Mouse (Mus musculus) liver, postnatal 0 days (tissue): Measurements from ENCODE around the gene Ntm. TPM values are rescaled to one million over a fixed set of nuclear protein-coding genes. Genes with fewer than 3 reads are reported as not detected.

Experiments used
- ATAC-seq: fragments of 200-750 bp; cut with Nextera tagmentation; 2 replicates; pipeline ENCODE4 v1.8.0; 2017; ENCODE audit warnings: mild to moderate bottlenecking, moderate library complexity
- DNase-seq: peaks from one replicate; pipeline ENCODE4 v3.0.0-alpha.2; 2016
- H3K27ac ChIP-seq: fragments of 300-500 bp; sonication (generic); 2 replicates; pipeline ENCODE4 v1.5.1; 2014; ENCODE audit warnings: antibody characterized with exemption, moderate library complexity, mild to moderate bottlenecking, low read depth
- H3K27me3 ChIP-seq: fragments of 300-500 bp; sonication (generic); 2 replicates; pipeline ENCODE4 v1.6.1; 2014; ENCODE audit warnings: low read length, control low read depth, mixed read lengths; ENCODE audit not compliant: insufficient read depth
- H3K36me3 ChIP-seq: fragments of 300-500 bp; sonication (generic); replicated peaks from 2 replicates; pipeline ENCODE4 v1.6.1; 2014; ENCODE audit warnings: mild to moderate bottlenecking, control low read depth, low read length, moderate library complexity, mixed read lengths; ENCODE audit not compliant: insufficient read depth
- H3K4me1 ChIP-seq: fragments of 300-500 bp; sonication (generic); 2 replicates; pipeline ENCODE4 v1.6.1; 2014; ENCODE audit warnings: antibody characterized with exemption, mild to moderate bottlenecking, control low read depth; ENCODE audit not compliant: insufficient read depth
- H3K4me2 ChIP-seq: fragments of 300-500 bp; sonication (generic); 2 replicates; pipeline ENCODE4 v1.6.1; 2014; ENCODE audit warnings: low read depth, mild to moderate bottlenecking, low read length, moderate library complexity, mixed read lengths
- H3K4me3 ChIP-seq: fragments of 300-500 bp; sonication (generic); 2 replicates; pipeline ENCODE4 v1.5.1; 2014; ENCODE audit warnings: low read depth, low read length
- H3K9ac ChIP-seq: fragments of 300-500 bp; sonication (generic); replicated peaks from 2 replicates; pipeline ENCODE4 v1.6.1; 2014; ENCODE audit warnings: mild to moderate bottlenecking, moderate library complexity
- H3K9me3 ChIP-seq: fragments of 300-500 bp; sonication (generic); 2 replicates; pipeline ENCODE4 v1.6.1; 2016; ENCODE audit warnings: mild to moderate bottlenecking, control low read depth, low read length, mixed read lengths
- CTCF ChIP-seq: sonication (generic); IDR thresholded peaks from 2 replicates; pipeline ENCODE4 v1.5.1; 2016; ENCODE audit warnings: antibody characterized with exemption, low read depth
- EP300 ChIP-seq: IDR thresholded peaks from 2 replicates; pipeline ENCODE4 v1.6.1; 2016; ENCODE audit warnings: antibody characterized with exemption, low read depth, mild to moderate bottlenecking
- WGBS: fragments of 180-500 bp; shearing (Covaris S2); extraction: QIAGEN DNeasy Blood & Tissue Kit; methylation state at CpG from one replicate; pipeline ENCODE4 v1.1.7; 2014; ENCODE audit not compliant: insufficient replicate concordance; 5-methylcytosine and 5-hydroxymethylcytosine counted together
- polyA plus RNA-seq: library from polyadenylated mRNA; unstranded; fragments of >200 nt; fragmentation: Nextera tagmentation; extraction: Ambion mirVana; gene quantifications from 2 replicates; pipeline ENCODE4 v1.2.1, GENCODE M21; 2015

Gene Ntm
- polyA plus RNA-seq, 1 experiment from 2014 or later = 1.00 TPM

- no peak for TF ChIP-seq CTCF
- TF ChIP-seq EP300 = no peak
- no peak for ATAC-seq
- Histone ChIP-seq H3K27me3 (no peaks in the 10 kb centered on the region), H3K9me3 (no peaks in the 10 kb centered on the region), H3K9ac (no peak overlapping the region), H3K4me2 (no peak overlapping the region), H3K27ac (no peak overlapping the region), H3K4me3 (no peak overlapping the region), H3K4me1 (no peaks in the 10 kb centered on the region), H3K36me3 (no peaks in the 10 kb centered on the region)
- 65% methylated on average over 14 of the region's 14 CpGs for WGBS
- DNase-seq = peak; percentile 7
Observed at GRCm38 (mm10) chr9:29653678-29654235, 309.2 kb downstream of the Ntm start.

GRCm38 (mm10) chr9:29652854-29653253 lies 310.1 kb downstream of the Ntm start:
- H3K9me3 ChIP-seq = no peaks in the 10 kb centered on the region
- no peaks in the 10 kb centered on the region for H3K4me1 ChIP-seq
- DNase-seq (peak; percentile 8), ATAC-seq (no peak)
- 74% methylated on average over 7 of the region's 7 CpGs for WGBS
- H3K36me3 ChIP-seq = no peaks in the 10 kb centered on the region
- no peak overlapping the region for H3K9ac ChIP-seq
- no peak overlapping the region for H3K27ac ChIP-seq
- no peak overlapping the region for H3K4me2 ChIP-seq
- no peak overlapping the region for H3K4me3 ChIP-seq
- TF ChIP-seq CTCF (no peak), EP300 (no peak)
- H3K27me3 ChIP-seq = no peaks in the 10 kb centered on the region

GRCm38 (mm10) chr9:29651856-29652255 lies 311.1 kb downstream of the Ntm start:
- DNase-seq (peak; percentile 9), ATAC-seq (no peak)
- Histone ChIP-seq H3K36me3 (no peaks in the 10 kb centered on the region), H3K27me3 (no peaks in the 10 kb centered on the region), H3K27ac (no peak overlapping the region), H3K4me3 (no peak overlapping the region), H3K4me2 (no peak overlapping the region), H3K9me3 (no peaks in the 10 kb centered on the region), H3K9ac (no peak overlapping the region), H3K4me1 (no peaks in the 10 kb centered on the region)
- WGBS = 49% methylated on average over 5 of the region's 5 CpGs
- TF ChIP-seq EP300 = no peak
- TF ChIP-seq CTCF = no peak

- H3K4me2 ChIP-seq = no peak overlapping the region
- H3K36me3 ChIP-seq = no peaks in the 10 kb centered on the region
- WGBS = 69% methylated on average over 4 of the region's 4 CpGs
- DNase-seq (no peak), ATAC-seq (no peak)
- TF ChIP-seq EP300 = no peak
- TF ChIP-seq CTCF = no peak
- H3K4me1 ChIP-seq = no peaks in the 10 kb centered on the region
- H3K27ac ChIP-seq = no peak overlapping the region
- no peaks in the 10 kb centered on the region for H3K9me3 ChIP-seq
- H3K9ac ChIP-seq = no peak overlapping the region
- H3K27me3 ChIP-seq = no peaks in the 10 kb centered on the region
- no peak overlapping the region for H3K4me3 ChIP-seq
Observed at GRCm38 (mm10) chr9:29651226-29651625, 311.7 kb downstream of the Ntm start.

GRCm38 (mm10) chr9:29650679-29651078 lies 312.3 kb downstream of the Ntm start:
- Histone ChIP-seq H3K4me1 (no peaks in the 10 kb centered on the region), H3K4me2 (no peak overlapping the region), H3K9ac (no peak overlapping the region), H3K9me3 (no peaks in the 10 kb centered on the region), H3K27me3 (no peaks in the 10 kb centered on the region), H3K36me3 (no peaks in the 10 kb centered on the region), H3K27ac (no peak overlapping the region), H3K4me3 (no peak overlapping the region)
- peak; percentile 22 for DNase-seq
- 24% methylated on average over 4 of the region's 4 CpGs for WGBS
- no peak for ATAC-seq
- TF ChIP-seq EP300 = no peak
- peak; percentile 71 for TF ChIP-seq CTCF

- H3K27me3 ChIP-seq = no peaks in the 10 kb centered on the region
- 63% methylated on average over 5 of the region's 5 CpGs for WGBS
- DNase-seq (no peak), ATAC-seq (no peak)
- H3K4me1 ChIP-seq = no peaks in the 10 kb centered on the region
- H3K36me3 ChIP-seq = no peaks in the 10 kb centered on the region
- no peak overlapping the region for H3K27ac ChIP-seq
- H3K9ac ChIP-seq = no peak overlapping the region
- no peak overlapping the region for H3K4me2 ChIP-seq
- no peaks in the 10 kb centered on the region for H3K9me3 ChIP-seq
- no peak for TF ChIP-seq EP300
- no peak for TF ChIP-seq CTCF
- H3K4me3 ChIP-seq = no peak overlapping the region
Observed at GRCm38 (mm10) chr9:29650266-29650665, 312.7 kb downstream of the Ntm start.

GRCm38 (mm10) chr9:29648256-29648655 lies 314.7 kb downstream of the Ntm start:
- Histone ChIP-seq H3K27ac (no peak overlapping the region), H3K4me2 (no peak overlapping the region), H3K27me3 (no peaks in the 10 kb centered on the region), H3K9ac (no peak overlapping the region), H3K36me3 (no peaks in the 10 kb centered on the region), H3K9me3 (no peaks in the 10 kb centered on the region), H3K4me3 (no peak overlapping the region), H3K4me1 (no peaks in the 10 kb centered on the region)
- ATAC-seq (no peak), DNase-seq (no peak)
- TF ChIP-seq EP300 (no peak), CTCF (no peak)
- WGBS = 76% methylated on average over 5 of the region's 5 CpGs
